17 mouse cellular contexts compared by ENCODE assay signal in the genomic region with DNA sequence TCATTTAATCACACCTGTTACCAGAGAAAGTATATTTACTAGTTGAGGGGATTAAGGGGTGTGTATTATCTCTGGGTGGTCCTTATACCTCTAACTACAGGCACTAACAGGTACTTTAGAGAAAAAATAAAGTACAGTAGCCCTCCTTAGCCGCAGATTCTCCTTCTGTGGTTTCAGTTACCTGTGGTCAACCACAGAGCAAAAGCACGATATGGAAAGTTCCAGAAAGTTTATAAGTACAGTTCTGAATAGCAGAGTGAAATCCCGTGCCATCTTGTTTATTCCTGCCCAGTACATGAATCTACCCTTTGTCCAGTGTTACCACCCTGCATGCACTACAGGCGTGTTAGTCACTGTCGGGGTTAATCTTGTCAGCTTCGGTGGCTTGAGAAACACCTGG.
"Had no signal": no experiment of that assay in that cellular context is flagged by ENCODE, and none has a peak within 500 bp of the region (broad histone marks: within the 10 kb centered on the region; RNA-seq: fewer than 3 reads in every experiment).

No protein-coding gene starts in this region.

- H3K36me3 ChIP-seq: midbrain, embryonic 12.5 days had no signal

- DNase-seq: lung, embryonic 14.5 days; lung, postnatal 10 days; lung, postnatal 4 days; midbrain, embryonic 14.5 days; right cerebral cortex, adult 18-20 months; right cerebral cortex, postnatal 25 days; right cerebral cortex, postnatal 4 days; spleen, adult 18-20 months; thymus, adult 18-20 months; thymus, postnatal 14 days; thymus, postnatal 36 days had no signal

- H3K27ac ChIP-seq: midbrain, embryonic 10.5 days; midbrain, embryonic 12.5 days; neural tube, embryonic 13.5 days; neural tube, embryonic 15.5 days had no signal

- H3K4me3 ChIP-seq: midbrain, embryonic 10.5 days; midbrain, embryonic 12.5 days; myocyte; neural tube, embryonic 13.5 days; neural tube, embryonic 15.5 days had no signal

- H3K4me2 ChIP-seq: lung, embryonic 14.5 days; midbrain, embryonic 12.5 days; neural tube, embryonic 13.5 days; neural tube, embryonic 15.5 days had no signal

- H3K9ac ChIP-seq: lung, embryonic 14.5 days; midbrain, embryonic 12.5 days; neural tube, embryonic 13.5 days; neural tube, embryonic 15.5 days had no signal

- H3K27me3 ChIP-seq: midbrain, embryonic 12.5 days; neural tube, embryonic 13.5 days; neural tube, embryonic 15.5 days had no signal

- ATAC-seq: midbrain, embryonic 16.5 days had no signal

- H3K9me3 ChIP-seq: midbrain, embryonic 10.5 days; midbrain, embryonic 12.5 days; neural tube, embryonic 13.5 days; neural tube, embryonic 15.5 days had no signal
